Mouse (Mus musculus) cortical plate, adult 2 months (tissue): ENCODE results near the gene Cnga1.

Source experiments
- CTCF ChIP-seq: fragments of 200-500 bp; IDR thresholded peaks from 2 replicates; pipeline ENCODE4 v1.5.1; 2011; ENCODE audit warnings: mild to moderate bottlenecking, control low read depth, low read length; ENCODE audit not compliant: insufficient read depth; ENCODE audit errors: extremely low read depth
- POLR2A ChIP-seq: fragments of 200-500 bp; IDR thresholded peaks from 2 replicates; pipeline ENCODE4 v1.6.1; 2011; ENCODE audit warnings: mild to moderate bottlenecking, low read length, control low read depth; ENCODE audit not compliant: insufficient read depth; ENCODE audit errors: extremely low read depth

GRCm38 (mm10) chr5:72656270-72656791 lies 12.3 kb upstream of the Cnga1 start:
- no peak for TF ChIP-seq CTCF
- no peak for TF ChIP-seq POLR2A
